Mouse (Mus musculus) heart, embryonic 16.5 days (tissue): Measurements from ENCODE around the gene Mthfd1l. TPM values are rescaled to one million over a fixed set of nuclear protein-coding genes. Genes with fewer than 3 reads are reported as not detected.

Experiments
- ATAC-seq: fragments of 200-750 bp; cut with Nextera tagmentation; replicated peaks from 2 replicates; pipeline ENCODE4 v1.8.0; 2017; ENCODE audit warnings: moderate number of reproducible peaks; ENCODE audit not compliant: insufficient read depth, low FRiP score; ENCODE audit errors: extremely low read depth
- H3K27ac ChIP-seq: fragments of 300-500 bp; sonication (generic); 2 replicates; pipeline ENCODE4 v1.5.1; 2014; ENCODE audit warnings: mild to moderate bottlenecking, low read length, control low read depth, moderate library complexity
- H3K27me3 ChIP-seq: fragments of 300-500 bp; sonication (generic); 2 replicates; pipeline ENCODE4 v1.6.1; 2014; ENCODE audit warnings: low read length, mixed read lengths; ENCODE audit not compliant: control insufficient read depth, insufficient read depth
- H3K36me3 ChIP-seq: fragments of 300-500 bp; sonication (generic); 2 replicates; pipeline ENCODE4 v1.6.1; 2014; ENCODE audit not compliant: control insufficient read depth, insufficient read depth
- H3K4me1 ChIP-seq: fragments of 300-500 bp; sonication (generic); 2 replicates; pipeline ENCODE4 v1.6.1; 2014; ENCODE audit warnings: low read length, mixed read lengths; ENCODE audit not compliant: control insufficient read depth, insufficient read depth
- H3K4me2 ChIP-seq: fragments of 300-500 bp; sonication (generic); 2 replicates; pipeline ENCODE4 v1.6.1; 2014; ENCODE audit warnings: low read depth, mild to moderate bottlenecking, control low read depth, low read length
- H3K4me3 ChIP-seq: fragments of 300-500 bp; sonication (generic); 2 replicates; pipeline ENCODE4 v1.5.1; 2014; ENCODE audit warnings: mild to moderate bottlenecking, control low read depth, low read length
- H3K9ac ChIP-seq: fragments of 300-500 bp; sonication (generic); 2 replicates; pipeline ENCODE4 v1.6.1; 2014; ENCODE audit warnings: low read length, control low read depth
- H3K9me3 ChIP-seq: fragments of 300-500 bp; sonication (generic); replicated peaks from 2 replicates; pipeline ENCODE4 v1.6.1; 2016; ENCODE audit warnings: low read length; ENCODE audit not compliant: control insufficient read depth
- WGBS: fragments of 180-500 bp; shearing (Covaris S2); extraction: QIAGEN DNeasy Blood & Tissue Kit; methylation state at CpG from one replicate; pipeline ENCODE4 v1.1.7; 2014; 5-methylcytosine and 5-hydroxymethylcytosine counted together
- polyA plus RNA-seq: library from polyadenylated mRNA; unstranded; fragments of >200 nt; fragmentation: Nextera tagmentation; extraction: Ambion mirVana; gene quantifications from 2 replicates; pipeline ENCODE4 v1.2.1, GENCODE M21; 2015

Gene Mthfd1l
- polyA plus RNA-seq, 1 experiment from 2014 or later: 10.1 TPM

DNA sequence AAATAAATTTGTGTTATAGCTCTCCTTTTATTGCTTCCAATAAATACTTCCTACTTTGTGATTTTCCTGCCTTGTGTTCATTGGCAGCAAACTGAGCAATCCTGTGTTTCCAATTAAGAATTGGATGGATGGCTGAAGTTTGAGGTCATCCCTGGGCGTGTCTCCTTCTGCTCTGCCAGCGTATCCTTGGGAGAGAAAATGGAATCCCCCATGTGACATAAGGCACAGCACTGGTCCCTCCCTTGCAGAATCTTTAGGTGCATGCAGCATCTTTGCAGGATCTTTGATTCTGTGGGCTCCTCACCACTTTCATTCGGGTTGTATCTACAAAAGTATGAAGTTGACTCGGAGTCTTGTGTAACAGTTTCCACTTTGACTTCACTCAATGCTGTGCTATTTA is 53.7 kb downstream of the Mthfd1l start:
- Histone ChIP-seq H3K27me3 (no peaks in the 10 kb centered on the region), H3K27ac (no peak overlapping the region), H3K4me2 (no peak overlapping the region), H3K9me3 (no peaks in the 10 kb centered on the region), H3K4me3 (no peak overlapping the region), H3K36me3 (0 out of 2 replicates have a peak, but pooled peaks cover 3% of the 10 kb centered on the region), H3K9ac (no peak overlapping the region), H3K4me1 (peaks cover 4% of the 10 kb centered on the region)
- ATAC-seq: no peak
- WGBS: 89% methylated on average over 4 of the region's 4 CpGs

GRCm38 (mm10) chr10:4027466-4027865 is 54.5 kb downstream of the Mthfd1l start:
- no peaks in the 10 kb centered on the region for H3K27me3 ChIP-seq
- H3K9ac ChIP-seq: no peak overlapping the region
- no peak for ATAC-seq
- H3K4me2 ChIP-seq: no peak overlapping the region
- H3K36me3 ChIP-seq: 0 out of 2 replicates have a peak, but pooled peaks cover 3% of the 10 kb centered on the region
- no peaks in the 10 kb centered on the region for H3K9me3 ChIP-seq
- WGBS: 30% methylated on average over 4 of the region's 4 CpGs
- no peak overlapping the region for H3K4me3 ChIP-seq
- H3K27ac ChIP-seq: no peak overlapping the region
- peaks cover 4% of the 10 kb centered on the region for H3K4me1 ChIP-seq

GRCm38 (mm10) chr10:4028851-4029442 is 56.0 kb downstream of the Mthfd1l start:
- peaks cover 4% of the 10 kb centered on the region for H3K4me1 ChIP-seq
- WGBS: 60% methylated on average over 15 of the region's 15 CpGs
- H3K9me3 ChIP-seq: no peaks in the 10 kb centered on the region
- no peak overlapping the region for H3K4me3 ChIP-seq
- no peaks in the 10 kb centered on the region for H3K27me3 ChIP-seq
- H3K4me2 ChIP-seq: no peak overlapping the region
- ATAC-seq: no peak
- no peak overlapping the region for H3K9ac ChIP-seq
- no peak overlapping the region for H3K27ac ChIP-seq
- H3K36me3 ChIP-seq: 0 out of 2 replicates have a peak, but pooled peaks cover 3% of the 10 kb centered on the region

DNA sequence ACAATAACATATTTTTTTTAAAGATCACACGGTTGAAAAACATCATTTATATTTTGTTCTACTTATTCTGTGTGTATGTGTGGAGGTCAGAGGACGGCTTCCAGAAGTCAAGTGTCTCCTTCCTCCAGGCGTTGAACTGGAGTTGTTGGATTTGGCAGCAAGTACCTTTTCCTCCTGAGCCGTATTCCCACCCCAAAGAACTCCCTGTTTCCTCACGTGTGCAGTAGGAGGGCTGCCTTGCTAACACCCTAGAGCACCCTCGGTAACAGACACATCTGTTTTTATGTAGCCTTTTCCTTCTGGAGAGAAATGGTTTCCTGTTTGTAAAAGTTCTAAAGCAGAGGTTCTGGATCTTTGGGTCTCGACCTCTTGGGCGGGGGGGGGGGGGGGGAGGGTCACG is 60.8 kb downstream of the Mthfd1l start:
- no peak overlapping the region for H3K9ac ChIP-seq
- H3K4me2 ChIP-seq: no peak overlapping the region
- ATAC-seq: no peak
- no peaks in the 10 kb centered on the region for H3K9me3 ChIP-seq
- H3K27me3 ChIP-seq: no peaks in the 10 kb centered on the region
- no peak overlapping the region for H3K4me3 ChIP-seq
- 0 out of 2 replicates have a peak, but pooled peaks cover 3% of the 10 kb centered on the region for H3K36me3 ChIP-seq
- WGBS: 61% methylated on average over 9 of the region's 9 CpGs
- H3K27ac ChIP-seq: no peak overlapping the region
- peaks cover under 1% of the 10 kb centered on the region for H3K4me1 ChIP-seq

- H3K4me3 ChIP-seq: no peak overlapping the region
- H3K4me2 ChIP-seq: no peak overlapping the region
- H3K9me3 ChIP-seq: no peaks in the 10 kb centered on the region
- no peak for ATAC-seq
- WGBS: 94% methylated on average over 7 of the region's 7 CpGs
- no peaks in the 10 kb centered on the region for H3K27me3 ChIP-seq
- no peaks in the 10 kb centered on the region for H3K36me3 ChIP-seq
- no peaks in the 10 kb centered on the region for H3K4me1 ChIP-seq
- no peak overlapping the region for H3K9ac ChIP-seq
- H3K27ac ChIP-seq: no peak overlapping the region
Measured at GRCm38 (mm10) chr10:4036476-4036875, 63.6 kb downstream of the Mthfd1l start.

DNA sequence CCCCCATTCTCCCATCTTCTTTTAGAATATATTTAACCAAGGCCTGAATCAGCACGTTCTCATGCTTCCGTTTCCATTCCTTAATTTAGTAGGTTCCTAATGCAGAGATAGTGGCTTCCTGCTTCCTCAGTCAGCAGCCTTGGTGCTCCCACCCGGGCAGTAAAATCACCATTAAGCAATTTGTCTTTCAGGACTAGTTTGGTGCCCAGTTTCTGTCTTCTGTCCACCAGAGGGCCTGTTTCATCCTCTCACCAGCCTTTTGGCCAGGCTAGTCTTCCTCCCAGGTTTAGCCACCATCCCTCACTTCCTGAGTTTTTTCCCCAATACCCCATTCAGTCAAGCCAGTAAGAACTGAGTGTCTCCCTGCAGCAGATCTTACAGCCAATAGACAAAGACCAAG is 64.1 kb downstream of the Mthfd1l start:
- ATAC-seq: no peak
- no peaks in the 10 kb centered on the region for H3K36me3 ChIP-seq
- no peak overlapping the region for H3K9ac ChIP-seq
- no peaks in the 10 kb centered on the region for H3K27me3 ChIP-seq
- H3K4me2 ChIP-seq: no peak overlapping the region
- WGBS: 60% methylated on average over 3 of the region's 3 CpGs
- H3K27ac ChIP-seq: no peak overlapping the region
- H3K4me1 ChIP-seq: no peaks in the 10 kb centered on the region
- H3K4me3 ChIP-seq: no peak overlapping the region
- no peaks in the 10 kb centered on the region for H3K9me3 ChIP-seq

DNA sequence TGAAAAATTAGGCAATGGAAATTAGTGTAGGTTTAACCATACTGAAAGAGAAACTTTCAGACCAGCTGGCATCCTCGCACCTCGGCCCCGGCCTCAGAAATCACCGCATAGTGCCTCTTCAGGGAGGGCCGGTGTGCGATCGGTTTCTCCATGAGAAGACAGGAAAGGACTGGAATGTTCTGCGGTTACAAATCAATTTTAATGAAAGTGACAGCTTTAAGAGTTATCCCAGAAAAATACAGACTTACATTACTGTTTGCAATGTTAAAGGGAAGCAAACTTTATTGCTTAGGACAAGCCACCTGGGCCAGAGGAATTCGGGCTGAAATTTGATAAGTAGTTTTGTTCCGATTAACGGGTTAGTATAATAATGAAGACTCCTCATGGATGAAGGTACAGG is 65.7 kb downstream of the Mthfd1l start:
- Histone ChIP-seq H3K36me3 (no peaks in the 10 kb centered on the region), H3K27me3 (no peaks in the 10 kb centered on the region), H3K4me2 (no peak overlapping the region), H3K9me3 (no peaks in the 10 kb centered on the region), H3K4me3 (no peak overlapping the region), H3K27ac (no peak overlapping the region), H3K4me1 (no peaks in the 10 kb centered on the region), H3K9ac (no peak overlapping the region)
- WGBS: 94% methylated on average over 11 of the region's 11 CpGs
- no peak for ATAC-seq

DNA sequence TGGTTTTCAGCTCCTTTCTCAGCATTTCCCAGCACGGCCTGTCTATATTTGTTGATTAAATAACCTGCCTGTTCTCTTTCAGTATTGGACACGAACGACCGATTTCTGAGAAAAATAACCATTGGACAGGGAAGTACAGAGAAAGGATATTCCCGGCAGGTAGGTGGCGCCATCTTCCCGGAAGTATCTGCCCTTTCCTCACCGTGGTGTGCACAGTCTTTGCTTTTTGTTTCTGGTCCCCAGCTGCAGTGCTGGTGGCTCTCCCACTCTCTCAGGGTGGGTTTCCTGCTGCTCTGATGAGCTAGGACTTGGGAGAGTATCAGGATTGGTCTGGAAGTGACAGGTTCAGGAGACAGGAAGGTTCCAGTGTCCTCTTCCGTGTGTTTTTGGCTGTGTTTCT is 68.8 kb downstream of the Mthfd1l start:
- no peak; the same call in 1 of the 2 replicates for ATAC-seq
- H3K9me3 ChIP-seq: no peaks in the 10 kb centered on the region
- WGBS: 73% methylated on average over 9 of the region's 9 CpGs
- H3K36me3 ChIP-seq: no peaks in the 10 kb centered on the region
- H3K9ac ChIP-seq: no peak overlapping the region
- H3K4me3 ChIP-seq: no peak overlapping the region
- no peak overlapping the region for H3K4me2 ChIP-seq
- no peaks in the 10 kb centered on the region for H3K27me3 ChIP-seq
- no peaks in the 10 kb centered on the region for H3K4me1 ChIP-seq
- 0 out of 2 replicates have a peak overlapping the region, but pooled peaks have one; percentile 25 for H3K27ac ChIP-seq

DNA sequence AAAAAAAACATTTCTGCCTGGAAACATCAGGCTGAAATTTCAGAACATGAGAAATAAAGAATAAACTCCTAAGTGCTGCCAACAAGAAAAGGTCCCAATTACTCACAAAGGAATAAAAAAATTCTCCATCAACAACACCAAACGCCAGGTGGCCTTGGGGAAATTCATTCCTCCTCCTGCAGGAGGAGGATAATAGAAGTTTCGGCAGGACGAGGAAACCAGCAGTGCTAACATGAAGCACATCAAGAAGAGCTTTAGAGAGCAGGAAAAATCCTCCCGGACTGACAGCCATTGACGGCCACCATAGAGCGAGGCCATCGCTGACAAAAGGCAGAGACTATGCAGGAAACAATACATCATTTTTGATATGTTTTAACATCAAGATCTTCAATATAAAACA is 71.5 kb downstream of the Mthfd1l start:
- no peak overlapping the region for H3K4me2 ChIP-seq
- no peak overlapping the region for H3K9ac ChIP-seq
- no peaks in the 10 kb centered on the region for H3K27me3 ChIP-seq
- no peaks in the 10 kb centered on the region for H3K9me3 ChIP-seq
- H3K36me3 ChIP-seq: no peaks in the 10 kb centered on the region
- ATAC-seq: no peak
- H3K27ac ChIP-seq: no peak overlapping the region
- 0 out of 2 replicates have a peak, but pooled peaks cover 3% of the 10 kb centered on the region for H3K4me1 ChIP-seq
- H3K4me3 ChIP-seq: no peak overlapping the region
- WGBS: 82% methylated on average over 7 of the region's 7 CpGs
